Mouse (Mus musculus) limb, embryonic 13.5 days (tissue): ENCODE measurements at regions not wholly inside any gene's neighbourhood (a gene's known extent, or its start where the extent isn't known, plus 50 kb on each side); places are given as distances from the start of the nearest gene placed in this dataset.
A peak's percentile ranks its signal among the peaks of the same experiment; 100 is the strongest.

Source experiments
- ATAC-seq: fragments of 200-750 bp; cut with Nextera tagmentation; 2 replicates; pipeline ENCODE4 v1.8.0; 2017; ENCODE audit warnings: low read depth, moderate number of reproducible peaks, moderate TSS enrichment; ENCODE audit not compliant: low FRiP score
- H3K27ac ChIP-seq: fragments of 300-500 bp; sonication (generic); 2 replicates; pipeline ENCODE4 v1.5.1; 2015; ENCODE audit warnings: inconsistent platforms, mild to moderate bottlenecking, moderate library complexity
- H3K27me3 ChIP-seq: fragments of 300-500 bp; sonication (generic); 2 replicates; pipeline ENCODE4 v1.6.1; 2015; ENCODE audit warnings: mild to moderate bottlenecking, inconsistent platforms
- H3K36me3 ChIP-seq: fragments of 300-500 bp; sonication (generic); 2 replicates; pipeline ENCODE4 v1.6.1; 2015; ENCODE audit warnings: inconsistent platforms, mild to moderate bottlenecking, moderate library complexity
- H3K4me1 ChIP-seq: fragments of 300-500 bp; sonication (generic); 2 replicates; pipeline ENCODE4 v1.6.1; 2015; ENCODE audit warnings: inconsistent platforms
- H3K4me2 ChIP-seq: fragments of 300-500 bp; sonication (generic); replicated peaks from 2 replicates; pipeline ENCODE4 v1.6.1; 2015; ENCODE audit warnings: inconsistent platforms, mild to moderate bottlenecking, moderate library complexity
- H3K4me3 ChIP-seq: fragments of 300-500 bp; sonication (generic); 2 replicates; pipeline ENCODE4 v1.5.1; 2015; ENCODE audit warnings: moderate library complexity, mild to moderate bottlenecking, inconsistent platforms
- H3K9ac ChIP-seq: fragments of 300-500 bp; sonication (generic); 2 replicates; pipeline ENCODE4 v1.6.1; 2015; ENCODE audit warnings: mild to moderate bottlenecking, inconsistent platforms
- H3K9me3 ChIP-seq: fragments of 300-500 bp; sonication (generic); 2 replicates; pipeline ENCODE4 v1.6.1; 2016; ENCODE audit warnings: inconsistent platforms
- WGBS: fragments of 180-500 bp; shearing (Covaris S2); methylation state at CpG from one replicate; pipeline ENCODE4 v1.1.7; 2015; 5-methylcytosine and 5-hydroxymethylcytosine counted together

- peak; percentile 91 for ATAC-seq
- Histone ChIP-seq H3K36me3 (no peaks in the 10 kb centered on the region), H3K27me3 (no peaks in the 10 kb centered on the region), H3K27ac (peak overlapping the region; percentile 95), H3K9ac (0 out of 2 replicates have a peak overlapping the region, but pooled peaks have one; percentile 32), H3K4me2 (peak overlapping the region; percentile 19), H3K9me3 (no peaks in the 10 kb centered on the region), H3K4me1 (peaks cover 26% of the 10 kb centered on the region), H3K4me3 (no peak overlapping the region)
- WGBS, result 19% methylated on average over 11 of the region's 11 CpGs
Observed at GRCm38 (mm10) chr4:81764026-81764867, 321.6 kb upstream of the Mpdz start.

- H3K4me2 ChIP-seq, result peak overlapping the region; percentile 19
- H3K27me3 ChIP-seq, result no peaks in the 10 kb centered on the region
- H3K27ac ChIP-seq, result peak overlapping the region; percentile 95
- H3K4me3 ChIP-seq, result no peak overlapping the region
- H3K9me3 ChIP-seq, result no peaks in the 10 kb centered on the region
- WGBS, result 16% methylated on average over 10 of the region's 10 CpGs
- no peaks in the 10 kb centered on the region for H3K36me3 ChIP-seq
- no peak overlapping the region for H3K9ac ChIP-seq
- peaks cover 26% of the 10 kb centered on the region for H3K4me1 ChIP-seq
- ATAC-seq, result peak; percentile 54; the same call in 1 of the 2 replicates
Observed at GRCm38 (mm10) chr4:81763311-81764025, 320.9 kb upstream of the Mpdz start.

GRCm38 (mm10) chr4:81762592-81763229 is 320.1 kb upstream of the Mpdz start:
- Histone ChIP-seq H3K27me3 (no peaks in the 10 kb centered on the region), H3K4me1 (peaks cover 30% of the 10 kb centered on the region), H3K4me3 (no peak overlapping the region), H3K4me2 (0 out of 2 replicates have a peak overlapping the region, but pooled peaks have one; percentile 7), H3K36me3 (no peaks in the 10 kb centered on the region), H3K9ac (no peak overlapping the region; the same call in 1 of the 2 replicates), H3K9me3 (no peaks in the 10 kb centered on the region), H3K27ac (peak overlapping the region; percentile 95)
- 0 out of 2 replicates have a peak, but pooled peaks have one; percentile 20 for ATAC-seq
- 17% methylated on average over 11 of the region's 11 CpGs for WGBS

GRCm38 (mm10) chr4:81757905-81758304 is 315.3 kb upstream of the Mpdz start:
- WGBS, result 19% methylated on average over 1 of the region's 1 CpGs
- no peaks in the 10 kb centered on the region for H3K36me3 ChIP-seq
- no peak overlapping the region; the same call in 1 of the 2 replicates for H3K27ac ChIP-seq
- no peak overlapping the region for H3K4me3 ChIP-seq
- no peak for ATAC-seq
- no peaks in the 10 kb centered on the region for H3K9me3 ChIP-seq
- H3K27me3 ChIP-seq, result no peaks in the 10 kb centered on the region
- no peak overlapping the region for H3K4me2 ChIP-seq
- H3K9ac ChIP-seq, result no peak overlapping the region
- H3K4me1 ChIP-seq, result peaks cover 13% of the 10 kb centered on the region

GRCm38 (mm10) chr4:81744629-81745509 is 302.3 kb upstream of the Mpdz start:
- peak; percentile 77 for ATAC-seq
- 31% methylated on average over 18 of the region's 18 CpGs for WGBS

GRCm38 (mm10) chr4:81743978-81744628 is 301.5 kb upstream of the Mpdz start:
- no peak; the same call in 1 of the 2 replicates for ATAC-seq
- Histone ChIP-seq H3K27me3 (no peaks in the 10 kb centered on the region), H3K4me1 (peaks cover 22% of the 10 kb centered on the region), H3K9me3 (no peaks in the 10 kb centered on the region), H3K4me2 (no peak overlapping the region), H3K27ac (peak overlapping the region; percentile 64; the same call in 1 of the 2 replicates), H3K4me3 (no peak overlapping the region), H3K36me3 (no peaks in the 10 kb centered on the region), H3K9ac (no peak overlapping the region)
- 64% methylated on average over 8 of the region's 8 CpGs for WGBS

More at GRCm38 (mm10) chr4:81744629-81745509, 302.3 kb upstream of the Mpdz start:
- no peak overlapping the region for H3K4me3 ChIP-seq
- H3K36me3 ChIP-seq, result no peaks in the 10 kb centered on the region
- H3K9ac ChIP-seq, result no peak overlapping the region
- H3K9me3 ChIP-seq, result no peaks in the 10 kb centered on the region
- H3K27ac ChIP-seq, result peak overlapping the region; percentile 65; the same call in 1 of the 2 replicates
- no peaks in the 10 kb centered on the region for H3K27me3 ChIP-seq
- H3K4me1 ChIP-seq, result peaks cover 18% of the 10 kb centered on the region
- peak overlapping the region; percentile 10 for H3K4me2 ChIP-seq

- Histone ChIP-seq H3K27me3 (no peaks in the 10 kb centered on the region), H3K4me3 (no peak overlapping the region), H3K4me2 (no peak overlapping the region), H3K36me3 (no peaks in the 10 kb centered on the region), H3K4me1 (peaks cover 22% of the 10 kb centered on the region), H3K27ac (no peak overlapping the region), H3K9ac (no peak overlapping the region), H3K9me3 (no peaks in the 10 kb centered on the region)
- WGBS, result 69% methylated on average over 4 of the region's 4 CpGs
- ATAC-seq, result no peak
Observed at GRCm38 (mm10) chr4:81742536-81743459, 300.2 kb upstream of the Mpdz start.

GRCm38 (mm10) chr4:81734391-81734790 is 291.8 kb upstream of the Mpdz start:
- no peak for ATAC-seq
- no peak overlapping the region for H3K27ac ChIP-seq
- H3K4me1 ChIP-seq, result peaks cover under 1% of the 10 kb centered on the region; the same call in 1 of the 2 replicates
- no peaks in the 10 kb centered on the region for H3K27me3 ChIP-seq
- no peaks in the 10 kb centered on the region for H3K36me3 ChIP-seq
- 93% methylated on average over 2 of the region's 2 CpGs for WGBS
- no peak overlapping the region for H3K4me2 ChIP-seq
- no peak overlapping the region for H3K9ac ChIP-seq
- no peak overlapping the region for H3K4me3 ChIP-seq
- H3K9me3 ChIP-seq, result no peaks in the 10 kb centered on the region

- H3K36me3 ChIP-seq, result no peaks in the 10 kb centered on the region
- peaks cover 10% of the 10 kb centered on the region for H3K4me1 ChIP-seq
- H3K9me3 ChIP-seq, result no peaks in the 10 kb centered on the region
- H3K9ac ChIP-seq, result no peak overlapping the region
- no peaks in the 10 kb centered on the region for H3K27me3 ChIP-seq
- H3K4me2 ChIP-seq, result no peak overlapping the region
- 82% methylated on average over 2 of the region's 2 CpGs for WGBS
- no peak overlapping the region for H3K27ac ChIP-seq
- H3K4me3 ChIP-seq, result no peak overlapping the region
- no peak for ATAC-seq
Observed at GRCm38 (mm10) chr4:81730386-81730785, 287.8 kb upstream of the Mpdz start.

- ATAC-seq, result no peak
- no peak overlapping the region for H3K4me2 ChIP-seq
- no peak overlapping the region for H3K4me3 ChIP-seq
- H3K27me3 ChIP-seq, result no peaks in the 10 kb centered on the region
- no peaks in the 10 kb centered on the region for H3K9me3 ChIP-seq
- H3K36me3 ChIP-seq, result no peaks in the 10 kb centered on the region
- H3K4me1 ChIP-seq, result peaks cover 10% of the 10 kb centered on the region
- H3K27ac ChIP-seq, result no peak overlapping the region
- 82% methylated on average over 3 of the region's 3 CpGs for WGBS
- H3K9ac ChIP-seq, result no peak overlapping the region
Observed at GRCm38 (mm10) chr4:81728961-81729360, 286.3 kb upstream of the Mpdz start.
